Mouse (Mus musculus) adrenal gland, adult (tissue): ENCODE data around the gene Pigr.

Experiments
- DNase-seq, 2 experiments: peaks; one replicate each; pipeline ENCODE4 v3.0.0; 2022 to 2023; ENCODE audit warnings: low spot score in 1 of 2; ENCODE audit not compliant: inconsistent age in 2 of 2

Gene Pigr

GRCm38 (mm10) chr1:130829906-130830830, 3.7 kb downstream of the Pigr start:
- no peak for DNase-seq

GRCm38 (mm10) chr1:130832230-130833149, 6.0 kb downstream of the Pigr start:
- no peak for DNase-seq

- DNase-seq: no peak
Measured at GRCm38 (mm10) chr1:130835161-130835936, 8.9 kb downstream of the Pigr start.

- DNase-seq: peak in 1 of 2 experiments; percentile 35
Measured at GRCm38 (mm10) chr1:130838288-130838687, 11.8 kb downstream of the Pigr start.

GRCm38 (mm10) chr1:130840599-130841379, 14.3 kb downstream of the Pigr start:
- no peak for DNase-seq

- no peak for DNase-seq
Measured at GRCm38 (mm10) chr1:130841621-130842020, 15.1 kb downstream of the Pigr start.

GRCm38 (mm10) chr1:130844516-130844915, 18.0 kb downstream of the Pigr start:
- DNase-seq: no peak

- no peak for DNase-seq
Measured at GRCm38 (mm10) chr1:130849530-130850214, 23.2 kb downstream of the Pigr start.

GRCm38 (mm10) chr1:130850405-130850804, 23.9 kb downstream of the Pigr start:
- no peak for DNase-seq

GRCm38 (mm10) chr1:130854819-130855218, 28.3 kb downstream of the Pigr start:
- DNase-seq: no peak

- no peak for DNase-seq
Measured at GRCm38 (mm10) chr1:130855723-130856122, 29.2 kb downstream of the Pigr start.

- no peak for DNase-seq
Measured at GRCm38 (mm10) chr1:130857456-130857855, 31.0 kb downstream of the Pigr start.

- no peak for DNase-seq
Measured at GRCm38 (mm10) chr1:130864238-130864637, 37.8 kb downstream of the Pigr start.

GRCm38 (mm10) chr1:130864741-130865140, 38.3 kb downstream of the Pigr start:
- DNase-seq: no peak

- no peak for DNase-seq
Measured at GRCm38 (mm10) chr1:130865541-130866221, 39.2 kb downstream of the Pigr start, which contains the start of gene Fcmr. Fcmr (plus strand) TSS chr1:130865669.

- DNase-seq: no peak
Measured at GRCm38 (mm10) chr1:130872912-130873311, 46.4 kb downstream of the Pigr start.

GRCm38 (mm10) chr1:130875139-130875538, 48.7 kb downstream of the Pigr start:
- DNase-seq: peak; percentile 60 to 88

- no peak for DNase-seq
Measured at GRCm38 (mm10) chr1:130875910-130876309, 49.4 kb downstream of the Pigr start.
